Mouse (Mus musculus): Measurements from ENCODE around the gene Pex6. TPM values are rescaled to one million over a fixed set of nuclear protein-coding genes. Genes with fewer than 3 reads are reported as not detected.
"Not testable (repeated sequence)": the region's sequence is repeated elsewhere in the genome, so short reads cannot be mapped to it uniquely, and the experiment has no call there.

Gene Pex6
- polyA plus RNA-seq, 1 experiment from 2014 or later = 36.9 TPM

GRCm38 (mm10) chr17:46747806-46748205 lies 36.5 kb downstream of the Pex6 start:
- H3K4me1 ChIP-seq = peaks cover 15% of the 10 kb centered on the region
- peaks cover 30% of the 10 kb centered on the region for H3K36me3 ChIP-seq
- H3K9ac ChIP-seq = no peak overlapping the region
- no peak overlapping the region for H3K4me3 ChIP-seq
- H3K4me2 ChIP-seq (replicated peaks) = no peak overlapping the region
- no peaks in the 10 kb centered on the region for H3K27me3 ChIP-seq (replicated peaks)
- 98% methylated on average over 2 of the region's 2 CpGs for WGBS
- ATAC-seq (ENCODE audit: low FRiP score, low read depth) = no peak
- H3K27ac ChIP-seq = no peak overlapping the region
- H3K9me3 ChIP-seq = no peaks in the 10 kb centered on the region

GRCm38 (mm10) chr17:46749282-46749681 lies 38.0 kb downstream of the Pex6 start:
- Histone ChIP-seq H3K27ac (no peak overlapping the region), H3K4me1 (peaks cover 16% of the 10 kb centered on the region), H3K9ac (no peak overlapping the region), H3K36me3 (peaks cover 20% of the 10 kb centered on the region), H3K4me3 (no peak overlapping the region), H3K9me3 (no peaks in the 10 kb centered on the region), H3K27me3 (replicated peaks) (no peaks in the 10 kb centered on the region), H3K4me2 (replicated peaks) (no peak overlapping the region)
- ATAC-seq (ENCODE audit: low FRiP score, low read depth) = no peak
- 92% methylated on average over 5 of the region's 5 CpGs for WGBS

GRCm38 (mm10) chr17:46750580-46750979 lies 39.3 kb downstream of the Pex6 start:
- no peak overlapping the region for H3K27ac ChIP-seq
- H3K4me3 ChIP-seq = peak overlapping the region; percentile 81; the same call in 1 of the 2 replicates
- H3K9ac ChIP-seq = peak overlapping the region; percentile 73; the same call in 1 of the 2 replicates
- 89% methylated on average over 4 of the region's 4 CpGs for WGBS
- H3K36me3 ChIP-seq = peaks cover 13% of the 10 kb centered on the region; the same call in 1 of the 2 replicates
- H3K9me3 ChIP-seq = no peaks in the 10 kb centered on the region
- H3K27me3 ChIP-seq (replicated peaks) = no peaks in the 10 kb centered on the region
- H3K4me1 ChIP-seq = peaks cover 16% of the 10 kb centered on the region
- H3K4me2 ChIP-seq (replicated peaks) = peak overlapping the region; percentile 79
- no peak for ATAC-seq (ENCODE audit: low FRiP score, low read depth)

- H3K36me3 ChIP-seq = peaks cover 9% of the 10 kb centered on the region; the same call in 1 of the 2 replicates
- peak overlapping the region; percentile 81 for H3K4me3 ChIP-seq
- WGBS = 29% methylated on average over 16 of the region's 16 CpGs
- H3K27ac ChIP-seq = peak overlapping the region; percentile 75
- peaks cover 16% of the 10 kb centered on the region for H3K4me1 ChIP-seq
- ATAC-seq (ENCODE audit: low FRiP score, low read depth) = no peak
- H3K4me2 ChIP-seq (replicated peaks) = peak overlapping the region; percentile 79
- H3K9ac ChIP-seq = peak overlapping the region; percentile 73
- no peaks in the 10 kb centered on the region for H3K27me3 ChIP-seq (replicated peaks)
- no peaks in the 10 kb centered on the region for H3K9me3 ChIP-seq
These were observed 40.0 kb downstream of the Pex6 start for GRCm38 (mm10) chr17:46751056-46751793.

- peak within 1 kb of the TSS; percentile 81 for H3K4me3 ChIP-seq
- WGBS = under 1% methylated on average over 58 of the region's 58 CpGs
- peak within 1 kb of the TSS; percentile 79 for H3K4me2 ChIP-seq (replicated peaks)
- H3K9me3 ChIP-seq = no peaks in the 10 kb centered on the region
- peaks cover 16% of the 10 kb centered on the region for H3K4me1 ChIP-seq
- H3K27ac ChIP-seq = peak within 1 kb of the TSS; percentile 75
- ATAC-seq (ENCODE audit: low FRiP score, low read depth) = peak; percentile 98
- H3K9ac ChIP-seq = peak within 1 kb of the TSS; percentile 73
- H3K36me3 ChIP-seq = peaks cover 4% of the 10 kb centered on the region; the same call in 1 of the 2 replicates
- H3K27me3 ChIP-seq (replicated peaks) = no peaks in the 10 kb centered on the region
These were observed 40.7 kb downstream of the Pex6 start, which contains the start of gene Cnpy3 for GRCm38 (mm10) chr17:46751794-46752556. TSS of gene Cnpy3 (minus strand) at chr17:46752214.

- WGBS = 86% methylated on average over 12 of the region's 12 CpGs
- Histone ChIP-seq H3K36me3 (no peaks in the 10 kb centered on the region), H3K4me1 (no peaks in the 10 kb centered on the region), H3K4me3 (no peak overlapping the region), H3K4me2 (replicated peaks) (no peak overlapping the region), H3K9ac (no peak overlapping the region), H3K27me3 (replicated peaks) (no peaks in the 10 kb centered on the region), H3K27ac (no peak overlapping the region), H3K9me3 (no peaks in the 10 kb centered on the region)
- ATAC-seq (ENCODE audit: low FRiP score, low read depth) = no peak
These were observed 47.5 kb downstream of the Pex6 start for GRCm38 (mm10) chr17:46758753-46759152.

- WGBS = 79% methylated on average over 2 of the region's 2 CpGs
- no peak for ATAC-seq (ENCODE audit: low FRiP score, low read depth)
These were observed 52.3 kb downstream of the Pex6 start, which contains the start of gene Ptcra for GRCm38 (mm10) chr17:46763544-46763943. TSS of gene Ptcra (minus strand) at chr17:46763712.

GRCm38 (mm10) chr17:46764916-46765315 lies 53.7 kb downstream of the Pex6 start:
- H3K27me3 ChIP-seq (replicated peaks); H3K4me2 ChIP-seq (replicated peaks); H3K36me3 ChIP-seq; H3K4me1 ChIP-seq; H3K9ac ChIP-seq; H3K9me3 ChIP-seq; H3K27ac ChIP-seq; ATAC-seq (ENCODE audit: low FRiP score, low read depth); H3K4me3 ChIP-seq: not testable (repeated sequence)
- WGBS = 76% methylated on average over 9 of the region's 9 CpGs

More at GRCm38 (mm10) chr17:46763544-46763943, 52.3 kb downstream of the Pex6 start, which contains the start of gene Ptcra:
- H3K27me3 ChIP-seq (replicated peaks) = no peaks in the 10 kb centered on the region
- H3K4me2 ChIP-seq (replicated peaks) = no peak within 1 kb of the TSS
- H3K9me3 ChIP-seq = no peaks in the 10 kb centered on the region
- no peak within 1 kb of the TSS for H3K4me3 ChIP-seq
- H3K27ac ChIP-seq = no peak within 1 kb of the TSS
- H3K9ac ChIP-seq = no peak within 1 kb of the TSS
- no peaks in the 10 kb centered on the region for H3K4me1 ChIP-seq
- no peaks in the 10 kb centered on the region for H3K36me3 ChIP-seq

GRCm38 (mm10) chr17:46767868-46768267 lies 56.6 kb downstream of the Pex6 start:
- H3K4me1 ChIP-seq = peaks cover 8% of the 10 kb centered on the region
- no peak for ATAC-seq (ENCODE audit: low FRiP score, low read depth)
- H3K9ac ChIP-seq = no peak overlapping the region
- H3K27ac ChIP-seq = no peak overlapping the region
- no peak overlapping the region for H3K4me2 ChIP-seq (replicated peaks)
- H3K36me3 ChIP-seq = no peaks in the 10 kb centered on the region
- H3K4me3 ChIP-seq = no peak overlapping the region
- 47% methylated on average over 8 of the region's 8 CpGs for WGBS
- no peaks in the 10 kb centered on the region for H3K27me3 ChIP-seq (replicated peaks)
- H3K9me3 ChIP-seq = no peaks in the 10 kb centered on the region

- 90% methylated on average over 11 of the region's 11 CpGs for WGBS
- no peak for ATAC-seq (ENCODE audit: low FRiP score, low read depth)
These were observed 59.3 kb downstream of the Pex6 start for GRCm38 (mm10) chr17:46770546-46770945.

GRCm38 (mm10) chr17:46771025-46771424 lies 59.8 kb downstream of the Pex6 start:
- no peak overlapping the region for H3K4me2 ChIP-seq (replicated peaks)
- WGBS = 86% methylated on average over 4 of the region's 4 CpGs
- H3K4me3 ChIP-seq = no peak overlapping the region
- no peak overlapping the region for H3K27ac ChIP-seq
- no peaks in the 10 kb centered on the region for H3K27me3 ChIP-seq (replicated peaks)
- H3K4me1 ChIP-seq = peaks cover 19% of the 10 kb centered on the region
- no peaks in the 10 kb centered on the region for H3K9me3 ChIP-seq
- no peak overlapping the region for H3K9ac ChIP-seq
- no peak for ATAC-seq (ENCODE audit: low FRiP score, low read depth)
- H3K36me3 ChIP-seq = peaks cover 17% of the 10 kb centered on the region

More at GRCm38 (mm10) chr17:46770546-46770945, 59.3 kb downstream of the Pex6 start:
- Histone ChIP-seq H3K9me3 (no peaks in the 10 kb centered on the region), H3K4me3 (no peak overlapping the region), H3K27me3 (replicated peaks) (no peaks in the 10 kb centered on the region), H3K27ac (no peak overlapping the region), H3K4me1 (peaks cover 19% of the 10 kb centered on the region), H3K9ac (no peak overlapping the region), H3K4me2 (replicated peaks) (no peak overlapping the region), H3K36me3 (peaks cover 12% of the 10 kb centered on the region)

GRCm38 (mm10) chr17:46771616-46772015 lies 60.4 kb downstream of the Pex6 start:
- Histone ChIP-seq H3K27me3 (replicated peaks) (no peaks in the 10 kb centered on the region), H3K9me3 (no peaks in the 10 kb centered on the region), H3K36me3 (peaks cover 23% of the 10 kb centered on the region), H3K4me2 (replicated peaks) (peak overlapping the region; percentile 86), H3K4me3 (no peak overlapping the region), H3K27ac (no peak overlapping the region), H3K4me1 (peaks cover 19% of the 10 kb centered on the region), H3K9ac (no peak overlapping the region)
- ATAC-seq (ENCODE audit: low FRiP score, low read depth) = no peak
- WGBS = 66% methylated on average over 17 of the region's 17 CpGs
